Mouse (Mus musculus) cerebellum, adult 2 months (tissue): ENCODE data around the gene Gria1.

Experiments used
- CTCF ChIP-seq: fragments of 200-500 bp; IDR thresholded peaks from 2 replicates; pipeline ENCODE4 v1.5.1; 2011; ENCODE audit warnings: low read depth, mild to moderate bottlenecking, control low read depth, low read length, moderate library complexity, borderline replicate concordance; ENCODE audit not compliant: insufficient read depth
- POLR2A ChIP-seq: fragments of 200-500 bp; IDR thresholded peaks from 2 replicates; pipeline ENCODE4 v1.6.1; 2011; ENCODE audit warnings: low read length, control low read depth, borderline replicate concordance; ENCODE audit not compliant: insufficient read depth

- TF ChIP-seq CTCF, result no peak
- no peak for TF ChIP-seq POLR2A
Measured at GRCm38 (mm10) chr11:57112386-57112785, 101.2 kb downstream of the Gria1 start.
